10 mouse cellular contexts compared by ENCODE assay signal in the genomic region with DNA sequence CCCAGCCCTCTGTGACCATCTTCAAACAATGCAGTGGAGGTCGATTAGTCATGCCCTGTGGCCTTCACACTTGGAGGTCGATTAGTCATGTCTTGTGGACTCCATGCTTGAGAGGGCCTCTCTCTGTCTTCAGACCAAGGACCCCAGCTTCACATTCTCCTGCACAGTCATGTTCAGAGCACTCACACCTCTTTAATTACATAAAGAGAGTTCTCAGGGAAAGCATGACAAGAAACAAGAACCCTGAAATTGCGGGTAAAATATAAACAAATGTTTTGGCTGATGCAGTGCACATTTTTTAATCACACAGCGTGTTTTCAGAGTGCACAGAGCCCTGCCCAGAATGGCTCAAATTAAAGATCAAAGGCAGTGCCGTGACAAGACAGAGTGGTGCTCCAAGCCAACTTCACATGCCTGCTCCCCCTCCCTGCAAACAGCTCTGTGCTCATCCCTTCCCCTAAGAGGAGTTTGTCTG.
DNase-seq lines count a peak whose midpoint lies in the region; ATAC-seq lines count a peak whose summit lies in the region.
"Had no signal": no experiment of that assay in that cellular context is flagged by ENCODE, and none has a peak within 500 bp of the region (broad histone marks: within the 10 kb centered on the region; RNA-seq: fewer than 3 reads in every experiment).

No protein-coding gene starts in this region.

- H3K27ac ChIP-seq in forebrain, embryonic 14.5 days (ENCODE audit: low read depth, low read length): no peak overlapping the region
- H3K27ac ChIP-seq in forebrain, embryonic 12.5 days: no peak overlapping the region
- 0 out of 2 replicates have a peak overlapping the region, but pooled peaks have one; percentile 10 for H3K27ac ChIP-seq in hindbrain, embryonic 13.5 days
- peak overlapping the region; percentile 61 for H3K27ac ChIP-seq in midbrain, embryonic 12.5 days (replicated peaks)
- H3K27ac ChIP-seq: heart, embryonic 15.5 days; liver, embryonic 14.5 days had no signal

- H3K4me1 ChIP-seq in forebrain, embryonic 14.5 days (ENCODE audit: control insufficient read depth, insufficient read depth, low read length): no peaks in the 10 kb centered on the region
- H3K4me1 ChIP-seq in forebrain, embryonic 12.5 days: peaks cover 10% of the 10 kb centered on the region; the same call in 1 of the 2 replicates
- H3K4me1 ChIP-seq in hindbrain, embryonic 13.5 days (replicated peaks): peaks cover 11% of the 10 kb centered on the region
- peaks cover 12% of the 10 kb centered on the region for H3K4me1 ChIP-seq in midbrain, embryonic 12.5 days

- H3K9ac ChIP-seq in forebrain, embryonic 14.5 days (ENCODE audit: low read length): no peak overlapping the region
- H3K9ac ChIP-seq in forebrain, embryonic 12.5 days: no peak overlapping the region
- no peak overlapping the region for H3K9ac ChIP-seq in hindbrain, embryonic 13.5 days
- H3K9ac ChIP-seq in midbrain, embryonic 12.5 days (replicated peaks): no peak overlapping the region
- H3K9ac ChIP-seq: heart, embryonic 15.5 days; liver, embryonic 14.5 days had no signal

- no peak for ATAC-seq in forebrain, embryonic 14.5 days
- no peak for ATAC-seq in forebrain, embryonic 12.5 days (ENCODE audit: low FRiP score)
- ATAC-seq in hindbrain, embryonic 13.5 days (ENCODE audit: low FRiP score): no peak
- no peak; the same call in 1 of the 2 replicates for ATAC-seq in midbrain, embryonic 12.5 days (ENCODE audit: low FRiP score, low read depth)
- ATAC-seq in erythroid progenitor cell, adult 5-6 weeks (replicated peaks; ENCODE audit: low FRiP score, poor library complexity, severe bottlenecking): no peak

- no peak overlapping the region for H3K4me3 ChIP-seq in forebrain, embryonic 14.5 days (ENCODE audit: low read depth, low read length)
- H3K4me3 ChIP-seq in forebrain, embryonic 12.5 days (replicated peaks): no peak overlapping the region
- no peak overlapping the region for H3K4me3 ChIP-seq in hindbrain, embryonic 13.5 days
- no peak overlapping the region for H3K4me3 ChIP-seq in midbrain, embryonic 12.5 days
- H3K4me3 ChIP-seq: heart, embryonic 15.5 days had no signal

- H3K4me2 ChIP-seq in forebrain, embryonic 14.5 days (ENCODE audit: low read length): no peak overlapping the region
- no peak overlapping the region for H3K4me2 ChIP-seq in forebrain, embryonic 12.5 days
- no peak overlapping the region for H3K4me2 ChIP-seq in hindbrain, embryonic 13.5 days
- peak overlapping the region; percentile 19; the same call in 1 of the 2 replicates for H3K4me2 ChIP-seq in midbrain, embryonic 12.5 days (replicated peaks)
- H3K4me2 ChIP-seq: heart, embryonic 15.5 days had no signal

- 28% methylated on average over 5 of the region's 5 CpGs for WGBS in forebrain, embryonic 14.5 days
- 42% methylated on average over 5 of the region's 5 CpGs for WGBS in forebrain, embryonic 12.5 days
- WGBS in hindbrain, embryonic 13.5 days: 10% methylated on average over 5 of the region's 5 CpGs
- 30% methylated on average over 5 of the region's 5 CpGs for WGBS in midbrain, embryonic 12.5 days

- H3K27me3 ChIP-seq in forebrain, embryonic 14.5 days (replicated peaks; ENCODE audit: control insufficient read depth, insufficient read depth, low read length): no peaks in the 10 kb centered on the region
- peaks cover 16% of the 10 kb centered on the region for H3K27me3 ChIP-seq in forebrain, embryonic 12.5 days
- no peaks in the 10 kb centered on the region for H3K27me3 ChIP-seq in hindbrain, embryonic 13.5 days
- no peaks in the 10 kb centered on the region for H3K27me3 ChIP-seq in midbrain, embryonic 12.5 days
- H3K27me3 ChIP-seq: heart, embryonic 15.5 days had no signal

- peak; percentile 28 for DNase-seq in forebrain, embryonic 14.5 days (ENCODE audit: low spot score)
- DNase-seq in adrenal gland, adult 2 months: peak; percentile 89
- DNase-seq in layer of hippocampus, adult 18-20 months (ENCODE audit: low spot score in 2 of 2): no peak
- DNase-seq in layer of hippocampus, adult 9-10 months (ENCODE audit: low spot score): no peak

- H3K9me3 ChIP-seq in forebrain, embryonic 14.5 days (replicated peaks; ENCODE audit: control insufficient read depth, low read length): no peaks in the 10 kb centered on the region
- H3K9me3 ChIP-seq in forebrain, embryonic 12.5 days: no peaks in the 10 kb centered on the region
- no peaks in the 10 kb centered on the region; the same call in 1 of the 2 replicates for H3K9me3 ChIP-seq in hindbrain, embryonic 13.5 days
- H3K9me3 ChIP-seq in midbrain, embryonic 12.5 days: no peaks in the 10 kb centered on the region
- H3K9me3 ChIP-seq: heart, embryonic 15.5 days had no signal

- no peaks in the 10 kb centered on the region for H3K36me3 ChIP-seq in forebrain, embryonic 14.5 days (ENCODE audit: control insufficient read depth, insufficient read depth, low read length)
- H3K36me3 ChIP-seq in forebrain, embryonic 12.5 days (replicated peaks): no peaks in the 10 kb centered on the region
- H3K36me3 ChIP-seq in hindbrain, embryonic 13.5 days: no peaks in the 10 kb centered on the region
- H3K36me3 ChIP-seq in midbrain, embryonic 12.5 days: no peaks in the 10 kb centered on the region
- H3K36me3 ChIP-seq: heart, embryonic 15.5 days had no signal

Comparison
In these comparisons a context has a peak if more than half of its experiments do, and no peak if none do; other contexts are left out.
1. DNase-seq: peak in forebrain, embryonic 14.5 days (single experiment) and adrenal gland, adult 2 months (single experiment); none in layer of hippocampus, adult 18-20 months (0 of 2) and layer of hippocampus, adult 9-10 months (single experiment).
2. H3K27ac ChIP-seq: peak in hindbrain, embryonic 13.5 days (single experiment) and midbrain, embryonic 12.5 days (single experiment); none in forebrain, embryonic 14.5 days (single experiment) and forebrain, embryonic 12.5 days (single experiment).